Mouse (Mus musculus): Measurements from ENCODE around the gene Cdhr4.

DNA sequence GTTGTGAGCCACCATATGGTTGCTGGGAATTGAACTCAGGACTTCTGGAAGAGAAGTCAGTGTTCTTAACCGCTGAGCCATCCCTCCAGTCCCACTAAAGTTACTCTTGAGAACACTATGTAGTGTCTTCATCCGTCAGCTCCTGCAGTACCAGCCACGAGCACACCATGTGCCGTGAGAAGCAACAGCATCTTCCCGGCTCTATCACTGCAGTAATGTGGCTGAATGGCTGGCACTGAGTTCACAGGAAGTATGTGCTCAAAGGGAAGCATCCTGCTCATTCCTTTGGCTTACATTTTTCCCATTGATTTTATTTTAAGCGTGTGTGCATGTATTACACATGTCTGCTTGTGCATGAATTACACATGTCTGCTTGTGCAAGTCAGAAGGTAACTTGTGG, 24.9 kb upstream of the Cdhr4 start:
- TF ChIP-seq POLR2A (IDR thresholded peaks at IDR 0.05; ENCODE audit: borderline replicate concordance, insufficient read depth, low read length) (no peak), CTCF (IDR thresholded peaks at IDR 0.05; ENCODE audit: borderline replicate concordance, insufficient read depth, low read depth, low read length) (no peak)

All from cerebellum, adult 2 months (tissue).